In the genomic region with DNA sequence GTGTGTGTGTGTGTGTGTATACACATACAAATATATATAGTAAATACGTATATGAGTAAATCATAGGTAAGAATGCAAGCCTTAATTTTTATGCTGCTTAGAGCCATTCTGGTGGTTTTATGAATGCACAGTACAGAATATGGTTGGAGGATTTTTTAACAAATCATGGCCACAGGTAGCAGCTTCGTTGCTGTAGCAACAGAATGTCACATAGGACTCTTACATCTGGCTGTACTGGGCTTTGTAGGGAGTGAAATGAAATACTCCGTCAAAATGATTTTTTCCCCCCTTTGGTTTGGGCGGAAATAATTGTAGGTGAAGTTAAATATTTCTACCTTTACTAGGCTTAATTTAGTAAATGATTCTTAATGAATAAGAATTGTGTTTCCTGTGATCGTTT, we compare ENCODE assay signal across 9 mouse cellular contexts. TPM values are rescaled to one million over a fixed set of nuclear protein-coding genes. Genes with fewer than 3 reads are reported as not detected.
DNase-seq lines count a peak whose midpoint lies in the region; ATAC-seq and TF ChIP-seq lines count a peak whose summit lies in the region.
"Had no signal": no experiment of that assay in that cellular context is flagged by ENCODE, and none has a peak within 500 bp of the region (broad histone marks: within the 10 kb centered on the region; RNA-seq: fewer than 3 reads in every experiment).

No protein-coding gene starts in this region.

- intact Hi-C loops in heart, adult 2 months (cut with DNase I): loop anchor here (5.0 to 10.0 kb wide), 2 partner anchors 242 to 334 kb away; partner anchors contain the start of genes Clcn3 and Hpf1

- ATAC-seq in liver, embryonic 11.5 days (replicated peaks; ENCODE audit: low FRiP score): no peak
- no peak for ATAC-seq in hindbrain, embryonic 13.5 days (ENCODE audit: low FRiP score)
- ATAC-seq in midbrain, embryonic 16.5 days: peak; percentile 33; the same call in 1 of the 2 replicates
- no peak for ATAC-seq in cerebellum, adult (ENCODE audit: insufficient number of reproducible peaks, low FRiP score, low TSS enrichment)

- no peak for DNase-seq in heart, adult 2 months
- no peak for DNase-seq in heart, adult 11 months
- DNase-seq in liver, embryonic 11.5 days (ENCODE audit: low spot score): no peak
- DNase-seq in liver: no peak
- DNase-seq in urinary bladder, postnatal 14 days (ENCODE audit: low spot score): no peak
- DNase-seq: spleen, adult 18-20 months had no signal

- TF ChIP-seq POLR2A in heart, adult 2 months (IDR thresholded peaks at IDR 0.05; ENCODE audit: insufficient read depth, low read depth, low read length): no peak

- TF ChIP-seq EP300 in heart, adult 2 months (IDR thresholded peaks at IDR 0.05; ENCODE audit: insufficient read depth, low read depth, low read length): no peak

- no peak for TF ChIP-seq CTCF in heart, adult 2 months (IDR thresholded peaks at IDR 0.05)

- peaks cover 5% of the 10 kb centered on the region; the same call in 1 of the 2 replicates for H3K79me2 ChIP-seq in heart, adult 2 months (replicated peaks; ENCODE audit: control insufficient read depth, insufficient read depth, low read length)

- peaks cover 9% of the 10 kb centered on the region for H3K4me1 ChIP-seq in heart, adult 2 months (ENCODE audit: control insufficient read depth, insufficient read depth, low read length)
- H3K4me1 ChIP-seq in liver, embryonic 11.5 days (replicated peaks; ENCODE audit: control insufficient read depth, insufficient read depth, low read length): peaks cover 15% of the 10 kb centered on the region; the same call in 1 of the 2 replicates
- H3K4me1 ChIP-seq in hindbrain, embryonic 13.5 days (replicated peaks): peaks cover 68% of the 10 kb centered on the region
- H3K4me1 ChIP-seq in midbrain, embryonic 16.5 days (ENCODE audit: control insufficient read depth, insufficient read depth, low read length): peaks cover 40% of the 10 kb centered on the region

- H3K4me2 ChIP-seq in liver, embryonic 11.5 days: peak overlapping the region; percentile 71; the same call in 1 of the 2 replicates
- H3K4me2 ChIP-seq in hindbrain, embryonic 13.5 days: peak overlapping the region; percentile 88
- peak overlapping the region; percentile 82 for H3K4me2 ChIP-seq in midbrain, embryonic 16.5 days (ENCODE audit: low read length)

- 65% methylated on average over 5 of the region's 5 CpGs for WGBS in heart, adult 2 months
- 85% methylated on average over 5 of the region's 5 CpGs for WGBS in liver, embryonic 11.5 days
- 61% methylated on average over 5 of the region's 5 CpGs for WGBS in hindbrain, embryonic 13.5 days
- WGBS in midbrain, embryonic 16.5 days: 51% methylated on average over 5 of the region's 5 CpGs

- H3K27me3 ChIP-seq in heart, adult 2 months (ENCODE audit: control insufficient read depth, insufficient read depth, low read length): no peaks in the 10 kb centered on the region
- H3K27me3 ChIP-seq in liver, embryonic 11.5 days (replicated peaks; ENCODE audit: control insufficient read depth, insufficient read depth, low read length): 0 out of 2 replicates have a peak, but pooled peaks cover 3% of the 10 kb centered on the region
- H3K27me3 ChIP-seq in hindbrain, embryonic 13.5 days: no peaks in the 10 kb centered on the region
- H3K27me3 ChIP-seq in midbrain, embryonic 16.5 days (ENCODE audit: control insufficient read depth, insufficient read depth, low read depth, low read length): no peaks in the 10 kb centered on the region

- peaks cover 7% of the 10 kb centered on the region; the same call in 1 of the 2 replicates for H3K36me3 ChIP-seq in heart, adult 2 months (ENCODE audit: control insufficient read depth, insufficient read depth, low read length)
- H3K36me3 ChIP-seq in liver, embryonic 11.5 days (ENCODE audit: control insufficient read depth, insufficient read depth, low read length): no peaks in the 10 kb centered on the region
- 0 out of 2 replicates have a peak, but pooled peaks cover 5% of the 10 kb centered on the region for H3K36me3 ChIP-seq in hindbrain, embryonic 13.5 days
- no peaks in the 10 kb centered on the region for H3K36me3 ChIP-seq in midbrain, embryonic 16.5 days (ENCODE audit: control insufficient read depth, insufficient read depth, low read length)

- peak overlapping the region; percentile 13; the same call in 1 of the 2 replicates for H3K27ac ChIP-seq in heart, adult 2 months
- H3K27ac ChIP-seq in liver, embryonic 11.5 days (ENCODE audit: low read depth, low read length): no peak overlapping the region
- H3K27ac ChIP-seq in hindbrain, embryonic 13.5 days: no peak overlapping the region
- no peak overlapping the region for H3K27ac ChIP-seq in midbrain, embryonic 16.5 days (ENCODE audit: low read length)

- no peak overlapping the region for H3K9ac ChIP-seq in heart, adult 2 months (ENCODE audit: low read depth, low read length)
- no peak overlapping the region for H3K9ac ChIP-seq in liver, embryonic 11.5 days (ENCODE audit: low read depth, low read length)
- H3K9ac ChIP-seq in hindbrain, embryonic 13.5 days: peak overlapping the region; percentile 90
- H3K9ac ChIP-seq in midbrain, embryonic 16.5 days (ENCODE audit: low read depth, low read length): peak overlapping the region; percentile 61

- no peak overlapping the region for H3K4me3 ChIP-seq in heart, adult 2 months
- H3K4me3 ChIP-seq in liver, embryonic 11.5 days (ENCODE audit: low read depth, low read length): no peak overlapping the region; the same call in 1 of the 2 replicates
- H3K4me3 ChIP-seq in hindbrain, embryonic 13.5 days: peak overlapping the region; percentile 80
- H3K4me3 ChIP-seq in midbrain, embryonic 16.5 days (ENCODE audit: low read depth, low read length): peak overlapping the region; percentile 82

- H3K9me3 ChIP-seq in liver, embryonic 11.5 days (ENCODE audit: control insufficient read depth, low read length): no peaks in the 10 kb centered on the region
- H3K9me3 ChIP-seq in hindbrain, embryonic 13.5 days: no peaks in the 10 kb centered on the region
- no peaks in the 10 kb centered on the region for H3K9me3 ChIP-seq in midbrain, embryonic 16.5 days (replicated peaks; ENCODE audit: control insufficient read depth, low read length, poor library complexity, severe bottlenecking)

RNA-seq across cellular contexts. Expression of gene Sh3rf1, which starts 3.0 kb away (rescaled TPM):
- total RNA-seq in heart, adult 2 months (2021): 1 to 10 TPM; 4.8 to 4.9 TPM
- 3.1 and 4.2 TPM in 2 replicates for polyA plus RNA-seq in heart, adult 2 months (2012; rRNA removed)
- 6.7 and 7.1 TPM in 2 replicates for polyA plus RNA-seq in liver, embryonic 11.5 days (2014; fragmentation: Nextera tagmentation; extraction: Ambion mirVana)
- 30.0 and 30.5 TPM in 2 replicates for polyA plus RNA-seq in hindbrain, embryonic 13.5 days (2015; fragmentation: Nextera tagmentation; extraction: Ambion mirVana)
- polyA plus RNA-seq in midbrain, embryonic 16.5 days (2015; fragmentation: Nextera tagmentation; extraction: Ambion mirVana): 32.1 and 34.7 TPM in 2 replicates

Comparison
In these comparisons a context has a peak if more than half of its experiments do, and no peak if none do; other contexts are left out.
1. H3K4me3 ChIP-seq: peak in hindbrain, embryonic 13.5 days (single experiment) and midbrain, embryonic 16.5 days (single experiment); none in heart, adult 2 months (single experiment) and liver, embryonic 11.5 days (single experiment).
2. H3K9ac ChIP-seq: peak in hindbrain, embryonic 13.5 days (single experiment) and midbrain, embryonic 16.5 days (single experiment); none in heart, adult 2 months (single experiment) and liver, embryonic 11.5 days (single experiment).
3. Peak in every context shown above with its lines, with median percentiles within 50 percentile points of each other: H3K4me2 ChIP-seq.